Mouse (Mus musculus) cerebellum, adult 2 months (tissue): ENCODE measurements around the gene Lurap1l.

Experiments used
- CTCF ChIP-seq: fragments of 200-500 bp; IDR thresholded peaks from 2 replicates; pipeline ENCODE4 v1.5.1; 2011; ENCODE audit warnings: low read depth, mild to moderate bottlenecking, control low read depth, low read length, moderate library complexity, borderline replicate concordance; ENCODE audit not compliant: insufficient read depth
- POLR2A ChIP-seq: fragments of 200-500 bp; IDR thresholded peaks from 2 replicates; pipeline ENCODE4 v1.6.1; 2011; ENCODE audit warnings: low read length, control low read depth, borderline replicate concordance; ENCODE audit not compliant: insufficient read depth

GRCm38 (mm10) chr4:80925752-80926519 is 15.5 kb downstream of the Lurap1l start:
- no peak for TF ChIP-seq CTCF
- no peak for TF ChIP-seq POLR2A
